Mouse (Mus musculus) neutrophil, adult 5-6 weeks (primary cell): ENCODE data around the gene Olfr535. TPM values are rescaled to one million over a fixed set of nuclear protein-coding genes. Genes with fewer than 3 reads are reported as not detected.
"Not testable (repeated sequence)": the region's sequence is repeated elsewhere in the genome, so short reads cannot be mapped to it uniquely, and the experiment has no call there.

Source experiments
- ATAC-seq: fragments of 151-379, 151-347 bp; 2 replicates; pipeline ENCODE4 v1.8.0; 2017; ENCODE audit warnings: mild to moderate bottlenecking, moderate TSS enrichment; ENCODE audit not compliant: insufficient number of reproducible peaks, poor library complexity, low FRiP score, severe bottlenecking; ENCODE audit errors: extremely low read depth
- total RNA-seq: library from RNA; stranded (forward); fragments of 200-1000 nt; gene quantifications from 2 replicates; pipeline ENCODE4 v1.2.3, GENCODE M21; 2017

The Olfr535 gene
- not detected in 2 replicates for total RNA-seq

GRCm38 (mm10) chr7:140483916-140484315 lies at the start of gene Olfr535:
TSS of gene Olfr535 (plus strand) at chr7:140484216.
- ATAC-seq = no peak

GRCm38 (mm10) chr7:140443141-140443540 lies 40.9 kb upstream of the Olfr535 start:
- no peak for ATAC-seq

DNA sequence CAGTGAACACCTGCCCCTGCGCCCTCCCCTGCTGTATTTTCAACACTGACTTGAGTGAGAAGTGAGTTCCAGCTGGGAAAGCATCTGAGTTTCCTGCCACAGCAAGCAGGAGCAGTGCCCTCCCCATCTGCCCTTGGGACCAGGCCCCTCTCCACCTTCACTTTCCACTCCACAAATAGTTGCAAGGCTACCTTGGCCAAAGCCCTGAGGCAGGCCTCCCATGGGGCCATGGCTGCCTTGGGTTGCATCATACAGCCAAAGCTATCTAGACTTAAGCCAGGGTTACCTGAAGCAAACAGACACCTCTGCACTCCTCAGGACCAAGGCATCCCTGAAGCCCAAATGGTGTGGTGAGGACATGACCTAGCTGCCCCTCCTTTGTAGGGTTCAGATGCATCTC lies 20.9 kb upstream of the Olfr535 start, which contains the start of gene Olfr533:
TSS of gene Olfr533 (plus strand) at position 301 of the 400 bp plus-strand sequence.
- not testable (repeated sequence) for ATAC-seq

DNA sequence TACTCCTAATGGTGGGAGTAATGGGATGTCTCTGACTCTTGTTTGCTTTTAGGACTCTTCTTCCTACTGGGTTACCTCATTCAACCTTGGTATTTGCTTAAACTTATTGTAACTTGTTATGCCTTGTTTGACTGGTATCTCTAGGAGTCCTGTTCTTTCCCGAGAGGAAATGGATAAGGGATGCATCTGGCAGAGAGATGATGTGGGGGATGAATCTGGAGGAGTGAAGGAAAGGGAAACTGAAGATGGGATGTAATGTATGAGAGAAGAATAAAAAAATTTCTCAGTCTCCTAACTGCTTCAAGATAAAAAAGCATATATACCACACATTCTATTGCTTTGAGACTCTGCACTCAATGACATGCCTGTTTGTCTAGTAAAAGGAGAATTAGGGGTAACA lies 6.1 kb upstream of the Olfr535 start:
- no peak for ATAC-seq

GRCm38 (mm10) chr7:140478733-140479132 lies 5.3 kb upstream of the Olfr535 start:
- no peak for ATAC-seq

DNA sequence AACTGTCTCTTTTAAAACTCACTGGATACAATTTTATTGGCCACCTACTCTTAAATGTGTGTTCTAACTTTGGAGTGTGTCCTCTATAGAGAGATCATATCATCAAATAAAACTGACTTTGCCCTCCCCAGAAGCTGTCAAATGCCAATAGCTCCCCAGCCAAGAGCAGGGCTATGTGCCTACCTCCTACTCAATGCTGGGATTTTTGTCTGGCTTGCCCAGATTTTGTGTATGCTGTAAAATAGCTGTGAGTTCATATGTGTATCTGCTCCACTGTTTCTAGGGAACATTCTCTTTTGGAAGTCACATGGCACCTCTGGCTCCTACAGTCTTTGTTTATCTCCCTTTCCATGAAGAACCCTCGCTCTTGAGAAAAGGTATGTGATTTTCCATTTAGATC lies 5.0 kb downstream of the Olfr535 start:
- no peak for ATAC-seq

DNA sequence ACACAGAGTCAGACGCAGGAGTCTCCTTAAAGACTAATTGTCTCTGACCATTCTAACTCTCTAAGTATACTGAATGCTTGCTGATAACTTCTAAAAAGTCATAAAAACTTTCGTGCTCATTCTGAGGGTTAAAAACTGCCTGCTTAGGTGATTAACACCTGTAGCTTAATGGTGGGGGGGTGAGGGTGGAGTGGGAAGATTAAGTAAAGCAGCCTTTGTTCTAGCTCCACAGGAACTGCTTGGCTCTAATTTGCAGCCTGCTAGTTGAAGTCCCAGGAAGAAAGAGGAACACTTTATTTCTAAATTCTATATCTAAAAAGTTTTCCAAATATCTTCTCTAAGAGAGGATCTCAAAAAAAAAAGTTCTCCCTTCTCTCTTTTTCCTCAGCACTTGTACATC lies 10.2 kb downstream of the Olfr535 start:
- ATAC-seq = no peak

GRCm38 (mm10) chr7:140494702-140495101 lies 10.7 kb downstream of the Olfr535 start:
- no peak for ATAC-seq

DNA sequence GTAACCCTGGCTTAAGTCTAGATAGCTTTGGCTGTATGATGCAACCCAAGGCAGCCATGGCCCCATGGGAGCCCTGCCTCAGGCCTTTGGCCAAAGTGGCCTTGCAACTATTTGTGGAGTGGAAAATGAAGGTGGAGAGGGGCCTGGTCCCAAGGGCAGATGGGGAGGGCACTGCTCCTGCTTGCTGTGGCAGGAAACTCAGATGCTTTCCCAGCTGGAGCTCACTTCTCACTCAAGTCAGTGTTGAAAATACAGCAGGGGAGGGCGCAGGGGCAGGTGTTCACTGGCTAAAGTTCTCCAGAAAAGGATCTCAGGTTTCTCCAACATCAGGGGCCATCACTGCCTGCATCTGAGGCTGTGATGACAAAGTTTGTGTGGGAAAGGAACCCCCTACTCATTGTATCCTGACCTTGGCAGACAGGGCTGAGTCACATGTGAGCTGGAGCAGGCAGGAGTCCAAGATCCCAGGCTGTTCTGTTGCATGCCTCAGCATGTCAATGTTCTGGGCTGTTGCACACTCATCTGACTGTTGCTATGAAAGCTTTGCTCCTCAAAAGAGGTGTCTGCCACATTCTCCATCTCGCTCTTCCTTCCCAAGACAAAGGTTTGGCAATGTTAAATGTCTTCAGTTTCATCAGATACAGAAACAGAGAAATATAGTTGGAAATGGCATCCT lies 23.5 kb downstream of the Olfr535 start, which contains the start of gene Olfr536:
TSS of gene Olfr536 (minus strand) at position 51 of the 676 bp plus-strand sequence.
- ATAC-seq = not testable (repeated sequence)

- ATAC-seq = no peak
Measured at GRCm38 (mm10) chr7:140539746-140540145, 55.7 kb downstream of the Olfr535 start.

Other genes with a start within 250 kb of the Olfr535 start
- gene 5830411N06Rik, start 236.9 kb upstream of the Olfr535 start, total RNA-seq = 4.4 and 4.7 TPM in 2 replicates
- gene Olfr525, start 163.4 kb upstream of the Olfr535 start, total RNA-seq = not detected in 2 replicates
- 0.37 TPM in 1 of 2 replicates, not detected in the other for gene Olfr527, start 150.2 kb upstream of the Olfr535 start, total RNA-seq
- not detected in 2 replicates for gene Olfr60, start 122.5 kb upstream of the Olfr535 start, total RNA-seq
- gene Olfr530, start 107.9 kb upstream of the Olfr535 start, total RNA-seq = not detected in 2 replicates
- gene Olfr531, start 81.3 kb upstream of the Olfr535 start, total RNA-seq = not detected in 2 replicates
- not detected in 2 replicates for gene Olfr532, start 62.6 kb upstream of the Olfr535 start, total RNA-seq
- not detected in 2 replicates for gene Olfr533, start 20.8 kb upstream of the Olfr535 start, total RNA-seq
- gene Olfr536, start 23.2 kb downstream of the Olfr535 start, total RNA-seq = not detected in 2 replicates
- gene Olfr538, start 83.7 kb downstream of the Olfr535 start, total RNA-seq = not detected in 2 replicates
- 0.35 TPM in 1 of 2 replicates, not detected in the other for gene Olfr46, start 117.1 kb downstream of the Olfr535 start, total RNA-seq
- not detected in 2 replicates for gene Olfr61, start 144.8 kb downstream of the Olfr535 start, total RNA-seq
- gene Olfr53, start 162.2 kb downstream of the Olfr535 start, total RNA-seq = not detected in 2 replicates
- gene Olfr539, start 175.7 kb downstream of the Olfr535 start, total RNA-seq = under 0.01 TPM in 1 of 2 replicates, not detected in the other
- gene Olfr45, start 197.7 kb downstream of the Olfr535 start, total RNA-seq = not detected in 2 replicates
- not detected in 2 replicates for gene Olfr541, start 213.1 kb downstream of the Olfr535 start, total RNA-seq